Comparison of ENCODE assay signal across 23 mouse cellular contexts in genomic region chr10:72988355-72988754, GRCm38 (mm10).
"Had no signal": no experiment of that assay in that cellular context is flagged by ENCODE, and none has a peak within 500 bp of the region (broad histone marks: within the 10 kb centered on the region; RNA-seq: fewer than 3 reads in every experiment).

No protein-coding gene starts in this region.

- H3K4me2 ChIP-seq: heart, embryonic 12.5 days; hindbrain, embryonic 13.5 days; hindbrain, embryonic 15.5 days; kidney, embryonic 15.5 days; limb, embryonic 12.5 days; liver, embryonic 11.5 days; liver, embryonic 13.5 days had no signal

- H3K36me3 ChIP-seq: heart, embryonic 10.5 days; heart, embryonic 12.5 days; hindbrain, embryonic 13.5 days; hindbrain, embryonic 15.5 days; kidney, embryonic 15.5 days; limb, embryonic 10.5 days; limb, embryonic 12.5 days; liver, embryonic 13.5 days had no signal

- H3K4me3 ChIP-seq: heart, embryonic 10.5 days; heart, embryonic 12.5 days; hindbrain, embryonic 13.5 days; hindbrain, embryonic 15.5 days; kidney, embryonic 15.5 days; layer of hippocampus, adult 2 months; left cerebral cortex, adult 2 months; limb, embryonic 10.5 days; limb, embryonic 12.5 days; liver, embryonic 13.5 days had no signal

- DNase-seq: gastrocnemius, postnatal 14 days; gastrocnemius, postnatal 36 days; heart, adult 18-20 months; heart, postnatal 10 days; kidney, adult 11 months; kidney, adult 2 months; kidney, adult 9 months; kidney, postnatal 14 days; kidney, postnatal 4 days; liver; liver, embryonic 13.5 days had no signal

- H3K27me3 ChIP-seq: heart, embryonic 12.5 days; hindbrain, embryonic 13.5 days; hindbrain, embryonic 15.5 days; kidney, embryonic 15.5 days; limb, embryonic 12.5 days; liver, embryonic 13.5 days had no signal

- ATAC-seq: hindbrain, postnatal 0 days; intestine, embryonic 16.5 days had no signal
